Mouse (Mus musculus): ENCODE measurements at regions not wholly inside any gene's neighbourhood (a gene's known extent, or its start where the extent isn't known, plus 50 kb on each side); places are given as distances from the start of the nearest gene placed in this dataset.
A peak's percentile ranks its signal among the peaks of the same experiment; 100 is the strongest.

DNA sequence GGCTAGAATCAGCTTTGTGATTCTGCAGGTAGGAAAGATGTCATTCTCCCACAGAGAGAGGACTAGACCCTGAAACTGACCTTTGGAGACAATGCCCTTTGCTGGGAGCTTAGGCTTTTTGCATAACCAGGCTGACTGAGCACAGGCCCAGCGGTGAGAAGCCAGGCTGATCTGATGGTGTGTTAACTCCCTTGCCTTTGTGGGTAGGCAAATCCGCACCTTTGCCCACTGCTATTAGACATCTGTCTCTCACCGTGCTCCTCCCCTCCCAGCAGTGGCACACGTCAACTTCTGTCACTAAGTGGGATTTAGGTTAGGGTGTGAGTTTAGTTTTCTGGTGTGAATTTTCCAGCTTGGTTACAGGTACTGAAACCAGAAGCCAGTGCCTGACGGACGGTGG, 114.4 kb upstream of the Id2 start:
- no peak overlapping the region for H3K27ac ChIP-seq (ENCODE audit: low read depth, low read length)
- H3K4me1 ChIP-seq (ENCODE audit: control insufficient read depth, insufficient read depth, low read length): no peaks in the 10 kb centered on the region
- no peaks in the 10 kb centered on the region for H3K27me3 ChIP-seq (ENCODE audit: control insufficient read depth, insufficient read depth, low read length)
- H3K36me3 ChIP-seq (ENCODE audit: control insufficient read depth, insufficient read depth, low read length): no peaks in the 10 kb centered on the region
- H3K4me3 ChIP-seq (ENCODE audit: low read length): no peak overlapping the region
- 75% methylated on average over 6 of the region's 6 CpGs for WGBS
- no peak for ATAC-seq (ENCODE audit: low FRiP score, low TSS enrichment)
- H3K9ac ChIP-seq (ENCODE audit: low read depth, low read length): no peak overlapping the region
- no peak overlapping the region for H3K4me2 ChIP-seq (replicated peaks; ENCODE audit: low read depth, low read length)
- no peaks in the 10 kb centered on the region for H3K9me3 ChIP-seq (ENCODE audit: control insufficient read depth, low read length)

DNA sequence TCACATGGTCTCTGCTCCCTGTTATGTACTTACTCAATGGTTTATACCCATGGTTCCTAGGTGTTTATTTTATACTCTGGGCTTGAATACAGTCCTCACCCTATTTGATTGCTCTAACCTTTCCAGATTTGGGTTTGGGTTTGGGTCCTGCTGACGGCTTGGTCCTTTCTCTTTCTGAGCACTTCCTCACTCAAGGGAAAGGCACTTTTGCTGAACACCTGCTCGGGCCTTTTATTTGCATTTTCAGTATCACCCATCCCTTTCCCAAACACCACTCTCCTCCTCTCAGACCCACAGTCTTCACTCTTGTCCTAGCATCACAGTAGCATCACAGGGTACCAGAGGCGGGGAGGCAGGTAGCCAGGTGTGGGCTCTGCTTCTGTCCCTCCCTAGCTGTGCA, 113.7 kb upstream of the Id2 start:
- 93% methylated on average over 3 of the region's 3 CpGs for WGBS
- Histone ChIP-seq H3K4me1 (ENCODE audit: control insufficient read depth, insufficient read depth, low read length) (no peaks in the 10 kb centered on the region), H3K4me2 (replicated peaks; ENCODE audit: low read depth, low read length) (no peak overlapping the region), H3K27me3 (ENCODE audit: control insufficient read depth, insufficient read depth, low read length) (no peaks in the 10 kb centered on the region), H3K9me3 (ENCODE audit: control insufficient read depth, low read length) (no peaks in the 10 kb centered on the region), H3K9ac (ENCODE audit: low read depth, low read length) (no peak overlapping the region), H3K27ac (ENCODE audit: low read depth, low read length) (no peak overlapping the region), H3K4me3 (ENCODE audit: low read length) (no peak overlapping the region), H3K36me3 (ENCODE audit: control insufficient read depth, insufficient read depth, low read length) (no peaks in the 10 kb centered on the region)
- ATAC-seq (ENCODE audit: low FRiP score, low TSS enrichment): no peak

DNA sequence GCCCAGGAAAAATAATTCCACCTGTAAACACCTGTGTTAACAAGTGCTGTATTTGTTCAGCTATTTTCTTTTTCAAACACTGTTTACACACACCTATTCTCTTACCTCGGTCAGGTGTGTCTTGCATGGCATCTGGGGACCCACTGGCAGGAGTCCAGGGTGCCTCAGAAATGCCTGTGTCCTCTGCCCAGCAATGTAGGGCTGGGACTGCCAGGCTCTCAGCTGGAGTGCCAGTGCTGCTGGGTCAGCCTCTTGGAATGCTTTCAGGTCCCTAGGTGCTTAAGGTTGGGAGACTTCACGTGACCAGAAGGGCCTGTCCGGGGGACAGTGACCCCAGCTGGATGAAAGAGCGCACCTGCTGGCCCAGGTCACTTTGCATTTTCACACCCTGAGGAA, 112.4 kb upstream of the Id2 start:
- H3K27me3 ChIP-seq (ENCODE audit: control insufficient read depth, insufficient read depth, low read length): no peaks in the 10 kb centered on the region
- no peak overlapping the region for H3K9ac ChIP-seq (ENCODE audit: low read depth, low read length)
- no peak overlapping the region for H3K4me2 ChIP-seq (replicated peaks; ENCODE audit: low read depth, low read length)
- 37% methylated on average over 4 of the region's 4 CpGs for WGBS
- H3K36me3 ChIP-seq (ENCODE audit: control insufficient read depth, insufficient read depth, low read length): no peaks in the 10 kb centered on the region
- no peaks in the 10 kb centered on the region for H3K4me1 ChIP-seq (ENCODE audit: control insufficient read depth, insufficient read depth, low read length)
- no peak for ATAC-seq (ENCODE audit: low FRiP score, low TSS enrichment)
- H3K9me3 ChIP-seq (ENCODE audit: control insufficient read depth, low read length): no peaks in the 10 kb centered on the region
- no peak overlapping the region for H3K27ac ChIP-seq (ENCODE audit: low read depth, low read length)
- no peak overlapping the region for H3K4me3 ChIP-seq (ENCODE audit: low read length)

DNA sequence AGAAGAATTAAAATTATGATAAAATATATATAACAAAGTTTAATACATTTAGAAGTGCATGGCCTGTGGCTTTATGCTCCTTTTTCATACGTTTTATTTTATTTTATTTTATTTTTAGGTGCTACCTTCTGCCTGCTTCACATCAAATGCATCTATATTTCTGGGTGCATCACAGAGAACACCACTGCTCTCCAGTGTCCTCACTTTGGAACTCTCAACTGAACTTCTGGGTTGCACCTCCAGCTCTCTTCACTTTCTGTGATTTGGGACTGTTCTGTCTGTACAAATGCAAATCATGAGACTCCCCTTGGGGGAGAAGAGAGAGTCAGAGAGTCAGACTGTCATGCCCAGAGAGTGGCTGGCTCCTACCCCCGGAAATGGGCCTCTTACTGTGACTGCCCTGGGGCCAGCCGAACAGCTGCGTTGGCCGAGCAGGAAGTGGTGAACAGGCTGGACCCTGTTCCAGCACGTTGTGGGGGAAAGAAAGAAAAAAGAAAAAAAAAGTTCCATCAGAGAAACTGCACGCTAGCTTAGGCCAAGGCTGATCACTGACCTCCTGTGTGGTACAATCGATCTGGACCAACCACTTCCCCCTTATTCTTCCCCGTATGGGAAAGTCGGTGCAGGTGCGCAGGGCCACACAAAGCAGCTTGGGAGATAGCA, 111.9 kb upstream of the Id2 start:
- ATAC-seq (ENCODE audit: low FRiP score, low TSS enrichment): no peak
- no peaks in the 10 kb centered on the region for H3K36me3 ChIP-seq (ENCODE audit: control insufficient read depth, insufficient read depth, low read length)

DNA sequence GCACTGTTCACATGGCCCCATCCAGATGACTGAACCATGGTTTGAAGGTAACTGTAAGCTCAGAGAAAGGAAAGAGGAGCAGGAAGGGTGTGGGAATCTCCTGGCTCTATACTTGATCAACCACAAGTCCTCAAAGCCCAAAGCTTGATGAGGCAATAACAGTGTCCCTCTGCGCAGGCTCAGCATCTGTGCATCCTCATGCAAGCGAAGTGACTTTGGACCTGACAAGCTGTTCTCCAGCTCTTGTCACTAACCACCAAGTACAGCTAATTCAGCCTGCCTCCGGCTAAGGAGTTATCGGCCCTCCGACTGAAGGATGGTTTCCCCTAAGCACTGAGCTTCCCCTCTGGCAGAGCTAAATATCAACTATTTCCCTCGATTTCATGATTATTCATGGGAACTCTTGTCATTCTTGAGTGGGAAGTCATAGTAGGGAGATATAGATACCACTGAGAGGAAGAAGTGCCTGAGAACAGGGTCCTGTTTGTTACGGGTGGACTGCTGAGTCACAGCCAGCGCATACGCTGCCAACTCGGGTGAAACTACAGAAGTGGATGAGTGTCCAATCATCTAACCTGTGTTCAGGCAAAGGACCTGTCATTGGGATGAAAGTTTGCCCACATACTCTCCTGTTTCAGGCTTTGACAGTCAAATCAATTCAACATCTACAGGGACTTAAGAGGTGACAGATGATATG, 106.6 kb upstream of the Id2 start:
- 90% methylated on average over 10 of the region's 10 CpGs for WGBS
- no peaks in the 10 kb centered on the region for H3K4me1 ChIP-seq (ENCODE audit: control insufficient read depth, insufficient read depth, low read length)
- no peak for ATAC-seq (ENCODE audit: low FRiP score, low TSS enrichment)

More for the DNA sequence above, 111.9 kb upstream of the Id2 start:
- H3K9me3 ChIP-seq (ENCODE audit: control insufficient read depth, low read length): no peaks in the 10 kb centered on the region
- 37% methylated on average over 11 of the region's 11 CpGs for WGBS
- H3K9ac ChIP-seq (ENCODE audit: low read depth, low read length): no peak overlapping the region
- H3K4me1 ChIP-seq (ENCODE audit: control insufficient read depth, insufficient read depth, low read length): no peaks in the 10 kb centered on the region
- no peak overlapping the region for H3K4me2 ChIP-seq (replicated peaks; ENCODE audit: low read depth, low read length)
- no peaks in the 10 kb centered on the region for H3K27me3 ChIP-seq (ENCODE audit: control insufficient read depth, insufficient read depth, low read length)
- no peak overlapping the region for H3K27ac ChIP-seq (ENCODE audit: low read depth, low read length)
- H3K4me3 ChIP-seq (ENCODE audit: low read length): no peak overlapping the region

DNA sequence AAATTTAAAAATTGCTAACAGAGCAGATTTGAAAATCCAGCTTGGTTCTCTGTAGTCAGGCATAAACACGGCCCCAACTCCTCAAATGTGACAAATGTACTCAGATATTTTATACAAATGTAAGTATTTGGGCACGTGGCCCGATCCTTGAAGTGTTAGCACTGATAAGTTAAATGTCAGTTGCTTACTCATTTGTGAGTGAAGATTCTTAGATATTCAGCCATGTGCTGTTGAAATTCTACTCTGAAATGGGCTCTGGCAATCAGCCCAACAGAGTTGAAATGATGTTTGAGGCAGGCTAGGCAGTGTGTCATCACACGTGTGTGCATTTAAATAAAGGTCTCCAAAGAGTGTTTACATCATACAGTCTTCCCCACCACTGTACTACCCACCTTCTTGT, 103.2 kb upstream of the Id2 start:
- Histone ChIP-seq H3K9ac (ENCODE audit: low read depth, low read length) (no peak overlapping the region), H3K4me1 (ENCODE audit: control insufficient read depth, insufficient read depth, low read length) (peaks cover 9% of the 10 kb centered on the region; the same call in 1 of the 2 replicates), H3K27ac (ENCODE audit: low read depth, low read length) (no peak overlapping the region), H3K4me3 (ENCODE audit: low read length) (no peak overlapping the region), H3K9me3 (ENCODE audit: control insufficient read depth, low read length) (peaks cover 6% of the 10 kb centered on the region; the same call in 1 of the 2 replicates), H3K36me3 (ENCODE audit: control insufficient read depth, insufficient read depth, low read length) (no peaks in the 10 kb centered on the region), H3K4me2 (replicated peaks; ENCODE audit: low read depth, low read length) (no peak overlapping the region), H3K27me3 (ENCODE audit: control insufficient read depth, insufficient read depth, low read length) (no peaks in the 10 kb centered on the region)
- WGBS: 85% methylated on average over 4 of the region's 4 CpGs
- no peak for ATAC-seq (ENCODE audit: low FRiP score, low TSS enrichment)

More for the DNA sequence above, 106.6 kb upstream of the Id2 start:
- Histone ChIP-seq H3K9me3 (ENCODE audit: control insufficient read depth, low read length) (peaks cover 6% of the 10 kb centered on the region; the same call in 1 of the 2 replicates), H3K4me2 (replicated peaks; ENCODE audit: low read depth, low read length) (no peak overlapping the region), H3K27me3 (ENCODE audit: control insufficient read depth, insufficient read depth, low read length) (no peaks in the 10 kb centered on the region), H3K27ac (ENCODE audit: low read depth, low read length) (no peak overlapping the region), H3K4me3 (ENCODE audit: low read length) (no peak overlapping the region), H3K9ac (ENCODE audit: low read depth, low read length) (no peak overlapping the region), H3K36me3 (ENCODE audit: control insufficient read depth, insufficient read depth, low read length) (no peaks in the 10 kb centered on the region)

DNA sequence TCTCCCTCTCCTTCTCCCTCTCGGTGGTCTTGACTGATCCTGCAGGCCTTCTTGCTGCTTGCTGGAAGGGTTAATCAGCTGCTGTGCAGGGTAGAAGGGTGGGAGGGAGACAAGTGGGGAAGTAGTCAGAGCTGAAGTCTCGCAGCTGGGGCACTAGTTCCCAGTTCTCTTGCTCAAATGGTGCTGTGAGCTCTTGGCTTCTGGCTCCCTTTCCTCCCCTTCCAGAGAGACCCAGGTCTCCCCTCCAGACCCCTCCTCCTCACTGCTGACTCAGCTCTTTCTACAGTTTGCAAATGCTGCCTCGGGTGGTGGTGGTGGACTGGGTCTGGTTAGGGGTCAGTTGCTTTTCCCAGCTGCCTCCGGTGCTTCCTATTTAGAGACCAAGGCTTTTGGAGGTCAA, 100.8 kb upstream of the Id2 start:
- Histone ChIP-seq H3K4me3 (ENCODE audit: low read length) (no peak overlapping the region), H3K4me1 (ENCODE audit: control insufficient read depth, insufficient read depth, low read length) (peaks cover 9% of the 10 kb centered on the region; the same call in 1 of the 2 replicates), H3K27ac (ENCODE audit: low read depth, low read length) (peak overlapping the region; percentile 6; the same call in 1 of the 2 replicates), H3K27me3 (ENCODE audit: control insufficient read depth, insufficient read depth, low read length) (no peaks in the 10 kb centered on the region), H3K9me3 (ENCODE audit: control insufficient read depth, low read length) (peaks cover 6% of the 10 kb centered on the region; the same call in 1 of the 2 replicates), H3K4me2 (replicated peaks; ENCODE audit: low read depth, low read length) (no peak overlapping the region), H3K36me3 (ENCODE audit: control insufficient read depth, insufficient read depth, low read length) (no peaks in the 10 kb centered on the region), H3K9ac (ENCODE audit: low read depth, low read length) (no peak overlapping the region)
- WGBS: 1% methylated on average over 3 of the region's 4 CpGs
- peak; percentile 85 for ATAC-seq (ENCODE audit: low FRiP score, low TSS enrichment)

DNA sequence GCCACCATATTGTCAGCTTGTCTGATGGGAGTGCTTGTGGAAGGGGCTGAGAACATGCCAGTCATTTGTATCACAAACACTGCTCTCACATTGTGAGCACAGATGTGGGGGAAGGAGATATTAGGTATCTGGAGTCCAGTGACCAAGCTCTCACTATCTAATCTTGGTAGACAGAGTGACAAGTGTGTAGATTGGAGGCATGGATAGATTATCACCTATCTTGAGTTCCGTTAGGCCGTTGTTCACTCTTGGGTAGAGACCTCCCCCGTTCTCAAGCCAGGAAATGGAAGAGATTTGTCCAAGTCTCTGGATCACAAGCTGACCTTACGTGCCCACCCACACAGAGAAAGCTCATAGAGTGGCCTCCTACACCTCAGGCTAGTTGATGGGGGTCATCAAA, 99.1 kb upstream of the Id2 start:
- Histone ChIP-seq H3K27me3 (ENCODE audit: control insufficient read depth, insufficient read depth, low read length) (no peaks in the 10 kb centered on the region), H3K9me3 (ENCODE audit: control insufficient read depth, low read length) (peaks cover 5% of the 10 kb centered on the region; the same call in 1 of the 2 replicates), H3K9ac (ENCODE audit: low read depth, low read length) (no peak overlapping the region), H3K27ac (ENCODE audit: low read depth, low read length) (no peak overlapping the region), H3K4me1 (ENCODE audit: control insufficient read depth, insufficient read depth, low read length) (peaks cover 9% of the 10 kb centered on the region; the same call in 1 of the 2 replicates), H3K4me2 (replicated peaks; ENCODE audit: low read depth, low read length) (no peak overlapping the region), H3K4me3 (ENCODE audit: low read length) (no peak overlapping the region), H3K36me3 (ENCODE audit: control insufficient read depth, insufficient read depth, low read length) (no peaks in the 10 kb centered on the region)
- no peak for ATAC-seq (ENCODE audit: low FRiP score, low TSS enrichment)
- 67% methylated on average over 4 of the region's 4 CpGs for WGBS

DNA sequence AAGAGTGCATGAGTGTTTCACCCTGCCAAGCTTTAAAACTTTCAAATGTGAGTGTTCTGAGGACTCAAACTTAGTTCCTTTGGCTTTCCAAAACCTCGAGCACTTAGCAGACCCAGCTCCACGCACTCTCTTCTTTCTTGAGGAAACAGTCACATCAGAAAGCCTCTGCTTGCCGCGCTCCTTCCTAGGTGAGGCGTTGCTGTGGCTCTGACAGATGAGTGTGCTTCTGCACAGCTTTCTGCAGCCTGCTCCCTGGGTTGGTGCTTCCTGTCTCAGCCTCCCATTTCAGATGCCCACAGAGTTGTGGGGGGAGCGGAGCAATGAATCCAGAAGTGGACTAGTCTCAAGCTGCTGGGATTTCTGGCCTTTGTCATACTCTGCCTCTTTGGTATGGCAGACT, 95.3 kb upstream of the Id2 start:
- no peaks in the 10 kb centered on the region for H3K36me3 ChIP-seq (ENCODE audit: control insufficient read depth, insufficient read depth, low read length)
- no peak overlapping the region for H3K4me3 ChIP-seq (ENCODE audit: low read length)
- 0 out of 2 replicates have a peak, but pooled peaks cover 5% of the 10 kb centered on the region for H3K4me1 ChIP-seq (ENCODE audit: control insufficient read depth, insufficient read depth, low read length)
- 88% methylated on average over 6 of the region's 6 CpGs for WGBS
- no peak overlapping the region for H3K4me2 ChIP-seq (replicated peaks; ENCODE audit: low read depth, low read length)
- no peak for ATAC-seq (ENCODE audit: low FRiP score, low TSS enrichment)
- H3K27me3 ChIP-seq (ENCODE audit: control insufficient read depth, insufficient read depth, low read length): no peaks in the 10 kb centered on the region
- H3K9ac ChIP-seq (ENCODE audit: low read depth, low read length): no peak overlapping the region
- no peak overlapping the region for H3K27ac ChIP-seq (ENCODE audit: low read depth, low read length)
- H3K9me3 ChIP-seq (ENCODE audit: control insufficient read depth, low read length): no peaks in the 10 kb centered on the region
